Mouse (Mus musculus) cortical plate, adult 2 months (tissue): ENCODE results near the gene Fryl.

Source experiments
- CTCF ChIP-seq: fragments of 200-500 bp; IDR thresholded peaks from 2 replicates; pipeline ENCODE4 v1.5.1; 2011; ENCODE audit warnings: mild to moderate bottlenecking, control low read depth, low read length; ENCODE audit not compliant: insufficient read depth; ENCODE audit errors: extremely low read depth
- POLR2A ChIP-seq: fragments of 200-500 bp; IDR thresholded peaks from 2 replicates; pipeline ENCODE4 v1.6.1; 2011; ENCODE audit warnings: mild to moderate bottlenecking, low read length, control low read depth; ENCODE audit not compliant: insufficient read depth; ENCODE audit errors: extremely low read depth

DNA sequence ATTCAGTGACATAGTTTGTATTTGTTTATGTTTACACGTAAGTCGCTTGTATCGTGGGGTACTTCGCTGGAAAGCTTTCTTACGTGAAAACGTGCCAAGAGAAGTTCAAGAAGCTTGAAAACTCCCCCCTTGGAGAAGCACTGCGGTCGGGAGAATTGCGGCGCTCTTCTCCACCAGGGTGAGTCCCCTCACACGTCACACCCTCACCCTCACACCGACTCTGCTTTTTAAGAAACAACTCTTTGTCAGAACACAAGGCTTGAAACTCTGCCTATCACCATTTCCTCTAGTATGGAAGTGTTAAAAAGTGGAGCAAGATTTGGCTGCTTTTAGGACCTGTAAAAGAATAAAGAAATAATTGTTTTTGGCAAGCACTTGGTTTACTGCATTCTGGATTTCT is 48.1 kb upstream of the Fryl start:
- TF ChIP-seq CTCF (no peak), POLR2A (no peak)
